Mouse (Mus musculus) liver, embryonic 16.5 days (tissue): Measurements from ENCODE around the gene Mark2. TPM values are rescaled to one million over a fixed set of nuclear protein-coding genes. Genes with fewer than 3 reads are reported as not detected.
A peak's percentile ranks its signal among the peaks of the same experiment; 100 is the strongest.

Experiments used
- ATAC-seq: fragments of 200-750 bp; cut with Nextera tagmentation; 2 replicates; pipeline ENCODE4 v1.8.0; 2017; ENCODE audit warnings: low read depth, mild to moderate bottlenecking, moderate number of reproducible peaks, moderate library complexity
- H3K27ac ChIP-seq: fragments of 300-500 bp; sonication (generic); 2 replicates; pipeline ENCODE4 v1.5.1; 2014; ENCODE audit warnings: mild to moderate bottlenecking, low read length
- H3K27me3 ChIP-seq: fragments of 300-500 bp; sonication (generic); 2 replicates; pipeline ENCODE4 v1.6.1; 2014; ENCODE audit warnings: low read depth, low read length, mixed read lengths; ENCODE audit not compliant: control insufficient read depth, insufficient read depth
- H3K36me3 ChIP-seq: fragments of 300-500 bp; sonication (generic); 2 replicates; pipeline ENCODE4 v1.6.1; 2014; ENCODE audit warnings: mild to moderate bottlenecking; ENCODE audit not compliant: control insufficient read depth, insufficient read depth
- H3K4me1 ChIP-seq: fragments of 300-500 bp; sonication (generic); 2 replicates; pipeline ENCODE4 v1.6.1; 2014; ENCODE audit warnings: low read depth, low read length, mixed read lengths; ENCODE audit not compliant: control insufficient read depth
- H3K4me2 ChIP-seq: fragments of 300-500 bp; sonication (generic); 2 replicates; pipeline ENCODE4 v1.6.1; 2014; ENCODE audit warnings: low read depth, low read length, mixed read lengths
- H3K4me3 ChIP-seq: fragments of 300-500 bp; sonication (generic); 2 replicates; pipeline ENCODE4 v1.5.1; 2014; ENCODE audit warnings: low read depth, mild to moderate bottlenecking, low read length
- H3K9ac ChIP-seq: fragments of 300-500 bp; sonication (generic); 2 replicates; pipeline ENCODE4 v1.6.1; 2014; ENCODE audit warnings: low read depth, low read length
- H3K9me3 ChIP-seq: fragments of 300-500 bp; sonication (generic); replicated peaks from 2 replicates; pipeline ENCODE4 v1.6.1; 2016; ENCODE audit warnings: low read length; ENCODE audit not compliant: control insufficient read depth
- WGBS: fragments of 180-500 bp; shearing (Covaris S2); extraction: QIAGEN DNeasy Blood & Tissue Kit; methylation state at CpG from one replicate; pipeline ENCODE4 v1.1.7; 2014; ENCODE audit not compliant: insufficient replicate concordance; 5-methylcytosine and 5-hydroxymethylcytosine counted together
- polyA plus RNA-seq: library from polyadenylated mRNA; unstranded; fragments of >200 nt; fragmentation: Nextera tagmentation; extraction: Ambion mirVana; gene quantifications from 2 replicates; pipeline ENCODE4 v1.2.1, GENCODE M21; 2015

The Mark2 gene
- polyA plus RNA-seq, 1 experiment from 2014 or later = 15.3 TPM

GRCm38 (mm10) chr19:7276053-7276659, 65.5 kb downstream of the Mark2 start:
- Histone ChIP-seq H3K4me3 (no peak overlapping the region), H3K27ac (no peak overlapping the region), H3K9me3 (no peaks in the 10 kb centered on the region), H3K9ac (no peak overlapping the region), H3K4me2 (no peak overlapping the region), H3K36me3 (peaks cover 22% of the 10 kb centered on the region), H3K4me1 (peaks cover 3% of the 10 kb centered on the region; the same call in 1 of the 2 replicates), H3K27me3 (no peaks in the 10 kb centered on the region)
- ATAC-seq = no peak
- 73% methylated on average over 7 of the region's 7 CpGs for WGBS

DNA sequence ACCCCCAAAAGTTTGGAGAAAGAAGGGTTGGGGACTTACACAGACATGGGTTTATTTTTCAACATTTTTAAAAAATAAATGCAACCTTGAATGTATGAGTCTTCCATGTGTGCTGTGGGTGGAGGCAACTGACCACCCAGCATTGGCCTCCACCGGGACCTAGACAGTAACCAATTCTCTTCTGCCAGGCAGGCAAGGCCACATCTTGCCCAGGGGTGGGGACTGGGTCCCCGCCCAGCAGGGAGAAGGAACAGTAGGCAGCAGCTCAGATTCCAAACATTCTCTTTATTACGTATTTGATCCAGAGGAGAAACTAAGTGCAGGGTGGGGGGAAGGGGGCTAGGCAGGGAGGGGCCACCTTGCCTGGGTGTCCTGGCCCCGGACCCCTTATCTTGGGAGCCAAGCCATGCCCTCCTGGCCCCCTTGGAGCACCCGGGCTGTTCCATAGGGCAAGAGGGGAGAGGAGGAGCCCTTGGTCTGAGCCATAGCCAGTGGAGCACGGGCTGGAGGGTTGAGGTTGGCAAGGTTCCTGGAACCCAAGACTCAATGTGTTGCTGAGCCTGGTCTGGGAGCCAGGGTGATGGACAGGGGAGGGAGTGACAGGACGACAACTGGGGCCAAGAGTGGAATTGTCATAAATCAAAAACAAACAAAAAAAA, 66.4 kb downstream of the Mark2 start:
- Histone ChIP-seq H3K4me2 (no peak overlapping the region), H3K4me3 (no peak overlapping the region), H3K27me3 (no peaks in the 10 kb centered on the region), H3K4me1 (peaks cover 3% of the 10 kb centered on the region; the same call in 1 of the 2 replicates), H3K9me3 (no peaks in the 10 kb centered on the region), H3K9ac (no peak overlapping the region), H3K36me3 (peaks cover 15% of the 10 kb centered on the region), H3K27ac (no peak overlapping the region)
- WGBS = 60% methylated on average over 7 of the region's 7 CpGs
- ATAC-seq = no peak

GRCm38 (mm10) chr19:7274326-7274990, 67.2 kb downstream of the Mark2 start:
- 69% methylated on average over 13 of the region's 13 CpGs for WGBS
- Histone ChIP-seq H3K4me2 (no peak overlapping the region), H3K27ac (no peak overlapping the region), H3K9me3 (no peaks in the 10 kb centered on the region), H3K4me3 (no peak overlapping the region), H3K27me3 (peaks cover 3% of the 10 kb centered on the region), H3K9ac (no peak overlapping the region), H3K4me1 (peaks cover 6% of the 10 kb centered on the region), H3K36me3 (peaks cover 14% of the 10 kb centered on the region)
- ATAC-seq = no peak

DNA sequence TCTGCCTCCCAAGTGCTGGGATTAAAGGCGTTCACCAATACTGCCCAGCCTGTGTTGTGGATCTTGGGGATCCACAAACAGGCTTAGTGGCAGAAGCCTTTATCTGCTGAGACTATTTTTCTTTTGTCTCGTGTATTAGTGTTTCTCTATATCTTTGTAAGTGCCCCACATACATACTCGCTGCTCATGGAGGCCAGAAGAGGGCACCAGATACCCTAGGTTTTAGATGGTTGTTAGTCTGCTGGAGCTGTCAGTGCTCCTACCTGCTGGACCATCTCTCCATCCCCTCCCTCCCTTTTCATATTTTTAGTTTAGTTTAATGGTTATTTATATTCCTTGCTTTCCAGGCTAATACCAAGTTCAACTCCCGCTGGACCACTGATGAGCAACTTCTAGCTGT, 68.2 kb downstream of the Mark2 start:
- 75% methylated on average over 4 of the region's 4 CpGs for WGBS
- Histone ChIP-seq H3K9me3 (no peaks in the 10 kb centered on the region), H3K4me3 (no peak overlapping the region), H3K4me2 (no peak overlapping the region), H3K9ac (no peak overlapping the region), H3K4me1 (peaks cover 10% of the 10 kb centered on the region), H3K27me3 (peaks cover 12% of the 10 kb centered on the region), H3K36me3 (peaks cover 14% of the 10 kb centered on the region), H3K27ac (no peak overlapping the region)
- ATAC-seq = no peak

GRCm38 (mm10) chr19:7269290-7270044, 72.2 kb downstream of the Mark2 start:
- no peak overlapping the region for H3K9ac ChIP-seq
- peaks cover 25% of the 10 kb centered on the region for H3K4me1 ChIP-seq
- H3K4me2 ChIP-seq = peak overlapping the region; percentile 87
- H3K36me3 ChIP-seq = no peaks in the 10 kb centered on the region
- H3K27ac ChIP-seq = no peak overlapping the region
- 16% methylated on average over 11 of the region's 11 CpGs for WGBS
- no peaks in the 10 kb centered on the region for H3K9me3 ChIP-seq
- ATAC-seq = no peak
- H3K4me3 ChIP-seq = peak overlapping the region; percentile 63
- peaks cover 39% of the 10 kb centered on the region for H3K27me3 ChIP-seq

DNA sequence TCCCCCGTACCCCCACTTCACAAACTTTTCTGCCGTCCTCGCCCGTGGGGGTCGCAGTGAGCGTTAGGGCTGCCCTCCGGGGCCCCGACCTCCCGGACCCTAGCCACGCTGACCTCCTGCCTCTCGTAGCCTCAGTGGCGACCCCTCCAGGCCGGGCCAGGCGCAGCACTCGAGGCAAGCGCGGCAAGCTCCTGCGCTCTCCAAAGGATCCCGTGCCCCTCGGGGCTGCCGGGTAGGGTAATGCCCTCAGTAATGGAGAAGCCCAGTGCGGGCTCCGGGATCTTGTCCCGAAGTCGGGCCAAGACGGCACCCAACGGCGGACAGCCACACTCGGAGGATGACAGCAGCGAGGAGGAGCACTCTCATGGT, 73.0 kb downstream of the Mark2 start:
- Histone ChIP-seq H3K4me2 (peak overlapping the region; percentile 87), H3K27me3 (peaks cover 39% of the 10 kb centered on the region), H3K4me3 (peak overlapping the region; percentile 63), H3K27ac (no peak overlapping the region), H3K4me1 (peaks cover 25% of the 10 kb centered on the region), H3K9ac (peak overlapping the region; percentile 55), H3K36me3 (no peaks in the 10 kb centered on the region), H3K9me3 (no peaks in the 10 kb centered on the region)
- ATAC-seq = peak; percentile 23
- 0% methylated on average over 30 of the region's 30 CpGs for WGBS

DNA sequence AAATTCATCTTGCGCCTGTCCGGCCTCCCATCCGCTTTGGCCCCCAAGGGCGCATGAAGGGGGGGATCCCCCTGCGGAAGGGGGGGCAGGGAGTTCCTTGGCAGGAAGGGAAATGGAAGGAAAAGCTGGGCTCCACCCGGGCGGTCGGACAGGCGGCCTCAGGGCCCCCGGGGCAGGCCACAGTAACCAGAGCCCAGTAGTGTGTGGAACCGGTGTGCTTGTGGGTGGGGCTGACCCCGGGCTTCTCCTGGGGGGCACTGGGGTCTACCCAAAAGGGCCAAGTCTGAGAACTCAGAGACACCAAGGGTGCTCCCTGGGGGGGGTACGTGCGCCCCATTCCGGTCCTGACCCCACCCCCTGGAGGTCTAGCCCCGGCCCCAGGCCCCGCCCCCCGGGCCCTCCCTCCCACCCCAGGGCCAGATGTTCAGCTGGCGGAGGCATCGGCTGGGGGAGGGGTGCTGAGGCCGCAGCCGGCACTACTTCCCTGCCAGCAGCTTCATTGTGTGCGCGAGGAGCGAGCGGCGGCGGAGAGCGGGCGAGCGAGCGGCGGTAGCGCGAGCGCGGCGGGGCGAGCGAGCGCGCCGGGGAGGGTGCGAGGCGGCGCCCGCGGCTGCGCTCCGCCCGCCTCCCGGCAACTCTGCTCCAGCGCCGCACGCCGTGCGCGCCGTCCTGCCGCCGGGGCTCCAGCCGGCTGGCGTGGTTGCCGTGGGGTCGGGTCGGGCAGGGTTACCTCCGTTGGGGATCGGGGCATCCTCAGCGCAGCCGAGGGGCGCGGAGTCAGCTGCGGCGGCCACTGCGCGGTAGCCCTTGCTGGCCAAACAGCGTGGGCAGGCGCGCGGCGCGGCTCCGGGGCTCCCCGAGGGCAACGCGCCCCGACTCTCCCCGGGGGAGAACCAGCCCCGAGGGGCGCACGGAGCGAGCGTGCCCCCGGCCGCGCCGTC, 73.6 kb downstream of the Mark2 start:
- H3K4me2 ChIP-seq = peak overlapping the region; percentile 87
- no peak overlapping the region for H3K27ac ChIP-seq
- peak; percentile 55 for ATAC-seq
- peaks cover 25% of the 10 kb centered on the region for H3K4me1 ChIP-seq
- H3K4me3 ChIP-seq = peak overlapping the region; percentile 63
- under 1% methylated on average over 55 of the region's 97 CpGs for WGBS
- no peaks in the 10 kb centered on the region for H3K36me3 ChIP-seq
- H3K9ac ChIP-seq = peak overlapping the region; percentile 55
- no peaks in the 10 kb centered on the region for H3K9me3 ChIP-seq
- H3K27me3 ChIP-seq = peaks cover 39% of the 10 kb centered on the region

GRCm38 (mm10) chr19:7267091-7267741, 74.4 kb downstream of the Mark2 start, which contains the start of gene Rcor2:
Rcor2 (plus strand) TSS chr19:7267325.
- WGBS = under 1% methylated on average over 28 of the region's 28 CpGs
- peak within 1 kb of the TSS; percentile 55 for H3K9ac ChIP-seq
- peaks cover 39% of the 10 kb centered on the region for H3K27me3 ChIP-seq
- no peak; the same call in 1 of the 2 replicates for ATAC-seq
- H3K4me2 ChIP-seq = peak within 1 kb of the TSS; percentile 87
- no peak within 1 kb of the TSS for H3K27ac ChIP-seq
- H3K4me3 ChIP-seq = peak within 1 kb of the TSS; percentile 63
- H3K4me1 ChIP-seq = peaks cover 25% of the 10 kb centered on the region
- no peaks in the 10 kb centered on the region for H3K9me3 ChIP-seq
- H3K36me3 ChIP-seq = no peaks in the 10 kb centered on the region
